Mouse (Mus musculus): ENCODE results near the gene Atp6v0a1.
A peak's percentile ranks its signal among the peaks of the same experiment; 100 is the strongest.

The Atp6v0a1 gene

GRCm38 (mm10) chr11:101030136-101030807, 21.0 kb downstream of the Atp6v0a1 start:
- DNase-seq: no peak

DNA sequence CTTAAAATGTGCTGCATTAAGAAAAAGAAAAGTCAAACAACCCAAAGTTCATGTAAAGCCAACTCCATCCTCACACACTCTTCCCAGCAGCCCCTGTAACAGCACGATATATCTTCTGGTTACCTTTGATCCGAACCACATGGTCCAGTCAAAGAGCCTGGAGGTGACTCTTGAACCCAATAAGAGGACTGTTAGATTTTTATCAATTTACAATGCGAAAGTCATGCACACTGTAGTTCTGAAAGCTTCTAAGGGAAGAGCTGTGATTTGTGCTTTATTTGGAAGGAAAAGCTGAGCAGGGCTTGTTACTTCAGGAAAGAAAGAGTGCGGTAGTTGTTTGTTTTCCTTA, 21.5 kb downstream of the Atp6v0a1 start:
- no peak for DNase-seq

DNA sequence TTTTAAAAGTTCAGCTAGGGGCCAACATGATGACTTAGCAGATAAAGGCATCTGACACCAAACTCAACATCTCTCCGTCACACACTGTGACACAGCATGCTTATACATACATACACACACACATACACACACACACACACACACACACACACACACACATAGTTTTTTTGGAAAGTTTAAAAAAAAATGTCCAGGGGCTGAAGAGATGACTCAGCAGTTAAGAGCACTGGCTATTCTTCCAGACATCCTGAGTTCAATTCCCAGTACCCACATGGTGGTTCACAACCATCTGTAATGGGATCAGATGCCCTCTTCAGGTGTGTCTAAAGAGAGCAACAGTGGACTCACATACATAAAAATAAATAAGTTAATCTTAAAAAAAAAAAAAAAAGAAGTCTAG, 22.2 kb downstream of the Atp6v0a1 start:
- DNase-seq: no peak

GRCm38 (mm10) chr11:101033856-101034500, 24.7 kb downstream of the Atp6v0a1 start:
- DNase-seq: no peak

DNA sequence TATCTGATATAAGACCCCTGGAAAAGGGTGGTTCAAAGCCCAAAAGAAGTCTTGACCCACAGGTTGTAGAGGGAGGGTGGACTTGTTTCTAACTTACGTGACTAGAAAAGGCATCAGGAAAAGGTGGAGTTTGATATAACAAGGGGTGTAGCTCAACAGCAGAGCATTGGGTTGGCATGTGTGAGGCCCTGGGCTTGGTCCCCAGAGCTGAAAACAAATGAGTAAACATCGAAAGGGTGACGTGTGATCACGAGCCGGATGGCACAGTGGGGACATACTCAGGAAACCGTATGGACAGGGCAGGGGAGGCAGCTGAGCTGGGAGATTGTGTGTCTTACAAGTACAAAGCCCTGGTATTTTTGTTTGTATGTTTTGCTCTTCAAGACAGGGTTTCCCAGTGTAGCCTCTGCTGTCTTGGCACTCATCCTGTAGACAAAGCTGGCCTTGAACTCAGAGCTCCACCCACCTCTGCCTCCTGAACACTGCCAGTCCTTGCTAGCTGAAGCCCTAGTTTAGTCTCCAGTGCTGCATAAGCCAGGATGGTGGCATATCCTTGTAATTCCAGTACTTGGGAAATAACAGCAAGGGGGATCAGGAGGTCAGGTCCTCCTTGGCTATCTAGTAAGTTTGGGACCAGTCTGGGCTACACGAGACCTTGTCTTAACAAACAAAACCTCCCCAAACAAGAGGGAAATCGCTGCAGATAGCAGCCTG, 25.5 kb downstream of the Atp6v0a1 start:
- no peak for DNase-seq

GRCm38 (mm10) chr11:101035328-101035695, 26.1 kb downstream of the Atp6v0a1 start:
- DNase-seq: no peak

DNA sequence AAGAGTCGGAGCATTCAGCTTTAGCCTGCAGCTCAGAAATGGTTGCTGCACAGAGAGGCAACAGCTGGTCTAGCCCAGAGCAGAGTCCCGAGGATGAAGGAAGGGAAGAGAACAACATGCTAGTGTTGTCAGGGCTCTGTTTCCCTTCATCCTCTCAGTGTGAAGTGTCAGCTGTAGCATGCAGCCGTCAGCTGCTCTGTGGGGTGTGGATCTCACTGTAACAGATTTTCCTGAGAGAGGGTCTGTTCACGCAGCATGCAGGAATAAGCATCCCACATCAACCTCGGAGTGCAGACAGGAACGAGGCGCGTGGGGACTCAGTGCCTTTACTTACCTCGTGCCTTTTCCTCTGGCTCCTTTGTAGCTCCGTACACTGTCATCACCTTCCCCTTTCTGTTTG, 28.5 kb downstream of the Atp6v0a1 start:
- no peak for DNase-seq

DNA sequence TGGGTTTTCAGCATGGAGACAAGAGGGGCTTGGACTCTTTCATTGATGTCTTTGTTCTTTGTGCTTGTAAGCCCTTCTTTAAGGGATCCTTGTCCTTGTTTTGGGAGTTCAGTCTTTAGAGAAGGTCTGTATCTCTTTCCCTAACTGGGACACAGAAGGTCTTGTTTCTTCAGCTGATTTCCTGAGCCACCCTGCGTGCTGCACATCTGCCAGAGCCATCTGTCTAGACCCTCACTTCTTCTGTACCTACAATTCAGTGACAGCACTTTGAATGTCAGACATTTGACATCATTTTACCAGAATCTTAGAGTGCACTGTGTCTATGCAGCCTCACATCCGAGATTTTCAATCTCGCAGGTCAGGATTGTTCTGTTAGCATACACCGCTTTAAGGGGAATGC, 36.6 kb downstream of the Atp6v0a1 start:
- DNase-seq: no peak

GRCm38 (mm10) chr11:101046440-101046839, 37.2 kb downstream of the Atp6v0a1 start:
- peak; percentile 28 to 32 for DNase-seq

DNA sequence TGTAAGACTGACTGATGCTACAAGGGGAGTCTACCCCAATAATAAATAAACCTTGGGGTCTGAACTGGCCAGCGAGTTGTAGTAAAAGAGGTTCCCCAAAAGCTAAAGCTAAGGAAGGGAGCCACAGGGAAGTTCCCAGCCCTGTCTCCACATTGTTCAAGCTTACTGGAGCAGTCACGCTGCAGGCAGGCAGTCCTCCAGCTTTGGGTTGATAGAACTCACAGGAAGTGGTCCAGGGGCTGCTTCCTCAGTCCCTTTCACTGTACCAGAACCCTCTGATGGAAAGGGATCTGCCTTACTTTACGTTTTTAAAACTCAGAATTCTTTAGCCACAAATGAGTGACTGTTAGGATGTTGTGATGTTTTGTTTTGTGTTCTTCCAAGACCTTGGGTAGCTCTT, 38.2 kb downstream of the Atp6v0a1 start:
- DNase-seq: no peak

- DNase-seq: no peak
Observed at GRCm38 (mm10) chr11:101050359-101050758, 41.1 kb downstream of the Atp6v0a1 start.

GRCm38 (mm10) chr11:101051051-101051493, 41.8 kb downstream of the Atp6v0a1 start:
- no peak for DNase-seq

DNA sequence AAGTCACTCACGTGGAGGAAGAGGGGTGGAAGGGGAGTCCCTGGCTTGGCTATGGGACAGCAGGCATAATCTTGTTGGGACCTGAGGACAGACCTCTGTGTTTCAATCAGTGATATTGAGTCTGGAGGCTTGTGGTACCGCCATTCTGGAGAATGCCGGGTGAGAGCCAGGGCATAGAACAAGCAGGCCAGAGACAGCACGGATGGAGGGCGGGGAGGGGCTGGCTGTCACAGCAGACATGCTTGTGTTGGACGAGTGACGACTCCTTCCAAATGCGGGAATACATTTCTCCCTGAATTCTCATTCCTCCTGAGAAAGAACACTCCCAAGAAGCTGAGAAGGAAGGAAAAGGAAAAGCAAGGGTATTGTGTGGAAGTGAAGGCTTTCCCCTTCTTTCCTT, 42.4 kb downstream of the Atp6v0a1 start:
- DNase-seq: no peak

DNA sequence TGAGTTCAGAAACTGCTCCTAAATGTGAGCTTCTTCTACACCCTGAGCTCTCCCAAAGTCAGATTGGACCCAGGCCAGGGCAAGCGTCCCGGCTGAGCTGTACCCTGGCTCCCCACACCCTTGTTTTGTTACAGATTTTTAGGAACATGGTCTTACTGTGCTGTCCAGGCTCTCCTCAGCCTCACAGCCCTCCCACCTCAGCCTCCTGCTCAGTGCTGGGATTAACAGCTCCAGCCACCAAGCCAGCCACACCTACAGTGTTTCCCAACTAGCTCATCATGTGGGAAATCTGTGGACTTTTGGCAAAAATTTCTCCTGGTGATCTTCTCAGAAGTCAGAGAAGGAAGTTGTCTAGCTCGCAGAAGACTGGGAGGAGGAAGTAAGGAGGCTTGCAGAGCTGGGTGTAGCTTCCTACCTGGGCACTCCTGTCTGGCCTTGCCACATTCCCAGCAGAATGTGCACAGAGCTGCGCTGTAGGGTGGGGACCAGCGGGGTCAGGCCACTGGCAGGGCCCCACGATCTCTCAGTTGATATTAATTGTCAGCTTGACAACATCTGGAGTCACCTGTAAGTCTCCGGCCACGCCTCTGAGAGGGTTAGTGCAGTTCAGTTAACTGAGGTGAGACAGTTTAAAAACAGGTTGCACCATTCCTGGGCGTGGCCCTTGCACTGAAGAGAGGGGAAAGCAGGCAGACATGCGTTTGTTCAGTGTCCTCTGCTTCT, 43.7 kb downstream of the Atp6v0a1 start:
- DNase-seq: no peak

DNA sequence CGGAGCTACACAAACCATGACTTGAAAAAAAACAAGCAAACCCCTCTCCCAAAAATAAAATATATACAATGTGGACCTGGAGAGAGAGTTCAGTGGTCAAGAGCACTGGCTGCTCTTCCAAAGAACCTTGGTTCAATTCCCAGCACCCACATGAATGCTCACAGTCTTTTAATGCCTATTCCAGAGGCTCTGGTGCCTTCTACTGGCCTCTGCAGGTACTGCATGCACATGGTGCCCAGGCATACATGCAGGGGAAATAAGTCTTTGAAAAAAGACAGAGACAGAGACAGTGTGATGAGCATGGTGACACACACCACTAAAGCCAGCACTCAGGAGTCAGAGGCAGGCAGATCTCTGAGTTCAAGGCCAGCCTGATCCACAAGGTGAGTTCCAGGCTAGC, 44.7 kb downstream of the Atp6v0a1 start:
- DNase-seq: peak; percentile 49 to 53

- DNase-seq: no peak
Observed at GRCm38 (mm10) chr11:101055418-101055817, 46.2 kb downstream of the Atp6v0a1 start.

GRCm38 (mm10) chr11:101056885-101057284, 47.6 kb downstream of the Atp6v0a1 start:
- no peak for DNase-seq

- DNase-seq: peak; percentile 91
Observed at GRCm38 (mm10) chr11:101057860-101058259, 48.6 kb downstream of the Atp6v0a1 start.

- no peak for DNase-seq
Observed at GRCm38 (mm10) chr11:101058726-101059125, 49.5 kb downstream of the Atp6v0a1 start.

GRCm38 (mm10) chr11:101059473-101059872, 50.2 kb downstream of the Atp6v0a1 start:
- no peak for DNase-seq

- DNase-seq: no peak
Observed at GRCm38 (mm10) chr11:101060126-101060525, 50.9 kb downstream of the Atp6v0a1 start.

DNA sequence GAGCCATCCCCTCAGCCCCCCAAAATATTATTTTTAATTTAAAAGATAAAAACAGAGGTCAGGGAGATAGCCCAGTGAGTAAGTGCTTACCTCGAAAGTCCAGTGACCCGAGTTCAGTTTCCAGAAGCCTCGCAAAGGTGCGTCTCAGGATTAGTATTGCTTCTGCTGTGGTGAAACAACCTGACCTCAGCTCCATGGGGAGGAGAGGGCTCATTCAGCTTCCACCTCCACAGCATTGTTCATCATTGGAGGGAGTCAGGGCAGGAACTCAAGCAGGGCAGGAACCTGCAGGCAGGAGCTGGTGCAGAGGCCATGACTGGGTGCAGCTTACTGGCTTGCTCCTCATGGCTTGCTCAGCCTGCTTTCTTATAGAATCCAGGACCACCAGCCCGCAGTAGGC, 51.8 kb downstream of the Atp6v0a1 start:
- no peak for DNase-seq

DNA sequence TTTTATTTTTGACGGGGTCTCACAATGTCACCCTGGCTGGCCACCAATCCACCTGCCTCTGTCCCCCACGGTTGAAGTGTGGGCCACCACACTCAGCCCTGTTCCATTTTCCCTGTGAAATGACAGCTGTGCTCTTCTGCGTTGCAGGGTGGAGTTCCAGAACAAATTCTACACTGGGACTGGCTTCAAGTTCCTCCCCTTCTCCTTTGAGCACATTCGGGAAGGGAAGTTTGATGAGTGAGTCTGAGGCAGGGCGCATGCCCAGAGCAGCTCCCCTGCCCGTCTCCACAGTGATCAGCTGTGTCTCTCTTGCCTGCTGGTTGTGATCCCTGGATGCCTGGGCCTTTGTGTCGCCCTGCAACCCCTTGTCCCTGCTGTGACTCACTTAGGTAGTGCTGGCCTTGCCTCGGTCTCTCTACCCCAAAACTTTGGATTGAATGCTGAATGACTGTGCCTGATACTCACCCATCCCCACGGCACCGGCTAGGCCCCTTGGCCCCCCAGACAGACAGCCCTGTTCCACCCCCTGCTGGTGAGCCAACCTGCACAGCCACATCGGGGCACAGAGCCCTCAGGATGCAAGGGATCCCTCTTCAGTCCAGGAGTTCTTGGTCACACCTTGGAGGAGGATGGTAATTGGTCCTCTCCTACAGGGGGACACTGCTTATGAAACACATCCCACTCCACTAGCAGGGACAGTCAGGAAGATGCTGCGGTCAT, 53.1 kb downstream of the Atp6v0a1 start:
- DNase-seq: no peak
